Mouse (Mus musculus) cortical plate, adult 2 months (tissue): ENCODE measurements around the gene Rnf121.

ENCODE experiments used
- CTCF ChIP-seq: fragments of 200-500 bp; IDR thresholded peaks from 2 replicates; pipeline ENCODE4 v1.5.1; 2011; ENCODE audit warnings: mild to moderate bottlenecking, control low read depth, low read length; ENCODE audit not compliant: insufficient read depth; ENCODE audit errors: extremely low read depth
- POLR2A ChIP-seq: fragments of 200-500 bp; IDR thresholded peaks from 2 replicates; pipeline ENCODE4 v1.6.1; 2011; ENCODE audit warnings: mild to moderate bottlenecking, low read length, control low read depth; ENCODE audit not compliant: insufficient read depth; ENCODE audit errors: extremely low read depth

GRCm38 (mm10) chr7:101970821-101971461 is 94.3 kb downstream of the Rnf121 start:
- TF ChIP-seq POLR2A (0 out of 2 replicates have a peak, but pooled peaks have one; percentile 14), CTCF (no peak)
